Mouse (Mus musculus) liver, adult 2 months (tissue): ENCODE data around the gene Gnaq.

Source experiments
- CTCF ChIP-seq: fragments of 200-500 bp; IDR thresholded peaks from 2 replicates; pipeline ENCODE4 v1.5.1; 2011; ENCODE audit warnings: low read depth, low read length, control low read depth
- POLR2A ChIP-seq: fragments of 200-500 bp; IDR thresholded peaks from 2 replicates; pipeline ENCODE4 v1.6.1; 2011; ENCODE audit warnings: low read length, control low read depth; ENCODE audit not compliant: insufficient read depth; ENCODE audit errors: extremely low read depth

DNA sequence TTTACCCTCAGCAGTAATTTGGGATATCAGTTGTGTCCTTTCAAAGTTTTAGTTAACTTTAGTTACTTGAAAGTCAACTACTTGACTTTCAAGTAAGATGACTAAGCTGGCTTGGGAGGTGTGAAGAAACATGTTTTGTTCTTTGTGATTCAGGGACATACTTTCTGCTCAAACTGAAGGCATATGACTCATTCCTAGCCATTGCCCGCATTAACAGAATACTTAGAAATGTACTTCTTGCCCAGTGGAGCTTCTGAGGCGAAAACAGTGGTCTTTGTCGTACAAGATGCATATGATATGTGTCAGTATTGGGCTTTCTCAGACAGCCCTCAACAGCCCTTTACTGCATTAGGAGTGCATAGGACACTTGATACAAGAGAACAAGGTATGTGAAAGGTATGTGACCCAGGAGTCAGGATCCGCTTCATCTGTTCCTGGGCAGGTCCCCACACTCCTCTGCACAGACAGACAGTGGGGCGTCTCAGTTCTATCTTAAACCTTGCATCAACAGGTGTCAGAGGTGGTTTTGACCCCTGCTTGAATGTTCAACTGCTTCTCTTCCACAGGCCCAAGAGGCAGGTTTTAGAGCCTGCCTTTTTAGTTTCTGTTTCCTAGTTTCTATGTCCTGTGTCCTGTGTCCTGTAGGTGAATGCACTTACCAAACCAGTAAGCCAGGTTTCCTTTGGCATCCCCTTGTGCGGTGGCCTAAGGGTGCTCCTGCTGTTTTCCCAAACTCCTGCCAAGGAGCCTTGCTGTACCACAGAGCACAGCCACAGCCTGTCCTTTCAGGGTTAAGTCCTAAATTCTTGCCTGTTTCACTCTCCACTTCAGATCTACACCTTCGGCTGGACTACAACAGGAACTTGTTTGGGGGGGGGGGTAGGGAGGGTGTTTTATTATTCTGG is 72.4 kb downstream of the Gnaq start:
- no peak for TF ChIP-seq CTCF
- TF ChIP-seq POLR2A = no peak
